Mouse (Mus musculus): ENCODE measurements around the gene Atg2a.
"Not testable (repeated sequence)": the region's sequence is repeated elsewhere in the genome, so short reads cannot be mapped to it uniquely, and the experiment has no call there.

Gene Atg2a

DNA sequence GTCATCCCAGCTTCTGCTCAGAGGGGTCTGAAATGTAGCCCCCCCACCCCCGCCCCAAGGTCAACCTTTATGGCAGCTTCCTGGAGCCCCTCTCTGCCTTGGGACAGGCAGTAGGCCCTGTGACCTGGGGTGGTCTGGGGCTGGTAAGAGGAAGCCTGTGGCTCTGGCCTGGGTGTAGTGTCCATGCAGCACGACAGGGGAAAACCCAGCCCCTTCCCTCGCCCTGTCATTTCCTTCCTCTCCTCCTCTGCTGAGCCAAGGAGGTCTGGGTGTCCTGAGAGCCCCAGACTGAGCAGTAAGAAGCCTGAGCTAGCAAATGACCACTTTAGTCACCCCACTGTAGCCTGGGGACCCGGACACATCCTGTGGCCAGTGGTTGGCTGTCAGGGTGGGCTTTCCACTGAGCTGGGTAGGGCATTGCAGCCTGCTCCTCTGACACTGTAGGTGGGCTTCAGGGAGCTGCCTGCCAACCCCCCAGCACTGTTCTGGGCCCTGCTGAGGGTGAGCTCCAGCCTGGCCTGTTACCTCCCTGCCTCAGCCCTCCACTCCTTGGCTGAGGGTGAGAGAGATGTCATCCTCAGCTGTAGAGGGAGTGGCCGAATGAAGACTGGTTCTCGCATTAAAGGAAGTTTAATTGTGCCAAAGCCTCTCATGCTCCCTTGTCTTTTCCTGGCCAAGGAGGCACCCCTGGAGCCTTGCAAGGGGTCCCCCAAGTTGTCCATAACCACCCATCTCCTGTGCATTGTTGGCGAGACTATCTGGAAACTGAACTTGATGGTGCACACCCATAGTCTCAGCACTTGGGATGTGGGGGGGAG, 58.2 kb downstream of the Atg2a start:
- peak; percentile 12 for DNase-seq

DNA sequence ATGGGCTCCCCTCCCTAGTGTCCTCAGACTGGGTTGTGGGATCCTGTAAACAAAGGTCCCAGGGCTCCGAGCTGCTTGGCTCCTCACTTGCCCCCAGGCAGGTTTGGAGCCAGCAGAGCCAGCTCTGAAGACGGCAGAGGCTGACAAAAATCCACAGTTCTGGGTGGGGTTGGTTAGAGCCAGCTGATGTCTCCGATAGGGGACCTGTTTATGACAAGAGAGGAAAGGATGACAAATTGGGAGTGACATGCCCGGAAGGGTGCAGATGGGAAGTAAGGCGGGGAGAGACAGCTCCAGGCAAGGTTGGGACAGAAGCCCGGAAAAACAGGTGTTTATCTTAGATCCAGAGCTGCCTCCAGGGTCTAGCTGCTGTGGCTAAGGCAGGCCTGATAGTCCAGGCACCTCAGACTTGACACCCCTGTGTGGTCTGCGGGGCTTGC, 59.0 kb downstream of the Atg2a start:
- DNase-seq = peak; percentile 22

DNA sequence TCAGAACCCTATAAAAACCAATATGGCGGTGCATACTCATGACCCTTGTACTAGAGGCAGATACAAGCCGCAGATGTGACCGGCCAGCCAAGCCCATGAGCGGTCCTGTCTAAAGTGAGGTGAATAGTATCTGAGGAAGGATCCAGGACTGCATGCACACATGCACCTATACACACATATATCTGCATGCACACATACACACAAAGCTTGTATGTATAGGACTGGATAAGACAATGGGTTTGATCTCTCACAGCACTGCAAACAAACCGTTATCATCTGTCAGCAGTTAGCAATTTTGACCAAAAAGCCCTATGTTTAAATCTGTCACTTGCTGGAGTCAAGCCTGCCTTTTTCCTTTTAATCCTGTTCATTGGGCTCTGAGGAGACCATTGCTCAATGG, 60.6 kb downstream of the Atg2a start:
- no peak for DNase-seq

DNA sequence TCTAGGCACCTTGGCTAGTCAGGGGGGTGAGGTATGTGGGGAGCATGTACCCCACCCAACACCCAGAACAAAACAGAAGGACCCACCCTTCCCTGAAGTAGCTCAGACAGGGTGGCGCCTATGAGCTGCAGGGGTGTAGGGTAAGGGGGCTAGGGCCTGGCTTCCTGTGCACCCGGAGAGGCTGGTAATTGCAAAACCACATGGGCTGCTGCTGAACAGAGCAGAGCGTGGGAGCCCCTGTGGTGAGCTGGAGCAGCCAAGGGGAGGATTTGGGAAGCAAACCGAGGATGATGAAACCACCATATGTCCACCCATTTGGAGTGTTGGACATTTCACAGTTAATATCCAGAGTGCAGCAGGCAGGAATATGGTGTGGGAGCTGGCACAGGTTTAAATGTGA, 61.1 kb downstream of the Atg2a start:
- no peak for DNase-seq

DNA sequence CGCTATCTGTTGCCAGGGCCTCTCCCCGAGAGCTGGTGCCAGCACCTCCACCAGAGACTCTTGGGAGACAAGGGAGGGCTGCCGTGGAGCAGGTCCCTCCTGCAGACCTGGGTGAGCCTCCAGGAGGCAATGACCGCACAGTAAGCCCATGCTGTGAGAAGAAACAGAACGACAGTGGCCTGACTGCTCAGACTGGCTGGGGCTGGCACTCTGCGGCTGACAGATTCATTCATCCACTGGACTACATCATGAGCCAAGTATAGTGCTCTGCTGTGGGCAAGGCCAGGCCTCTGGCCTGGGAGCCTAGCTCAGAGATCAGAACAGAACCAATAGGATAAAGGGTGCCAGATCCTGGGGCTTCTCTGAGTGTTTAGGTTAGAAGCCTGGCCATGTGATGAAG, 62.4 kb downstream of the Atg2a start:
- DNase-seq = peak; percentile 12

DNA sequence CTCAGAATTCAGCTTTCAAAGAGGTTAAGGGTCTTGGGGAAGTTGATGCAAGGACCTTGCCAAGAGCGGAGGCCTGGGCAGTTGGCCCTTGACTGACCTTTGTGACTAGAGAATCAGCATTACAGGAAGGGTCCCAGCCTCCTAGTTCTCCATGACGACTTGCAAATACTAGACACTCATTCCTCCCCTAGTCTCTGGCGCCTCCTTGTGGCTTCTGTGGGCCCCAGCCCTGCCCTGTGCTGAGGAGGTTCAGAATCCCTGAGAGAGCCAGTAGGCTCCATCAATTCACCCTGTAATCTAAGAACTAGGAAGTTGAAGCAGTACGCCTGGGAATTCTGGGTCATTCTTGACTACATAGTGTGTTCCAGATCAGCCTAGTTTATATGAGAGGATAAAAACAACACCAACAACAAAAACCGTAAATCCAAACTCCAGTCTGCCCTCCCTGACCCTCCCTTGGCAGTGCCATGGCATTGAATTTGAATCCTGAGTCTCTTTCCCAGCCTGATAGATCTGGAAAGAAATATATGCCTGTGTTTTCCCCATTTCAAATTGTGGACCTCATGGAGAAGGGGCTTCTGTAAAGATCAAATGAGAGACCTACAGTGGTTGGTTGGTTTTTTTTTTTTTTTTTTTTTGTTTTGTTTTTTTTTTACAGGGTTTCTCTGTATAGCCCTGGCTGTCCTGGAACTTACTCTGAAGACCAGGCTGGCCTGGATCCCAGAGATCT, 63.5 kb downstream of the Atg2a start:
- DNase-seq = peak; percentile 92

DNA sequence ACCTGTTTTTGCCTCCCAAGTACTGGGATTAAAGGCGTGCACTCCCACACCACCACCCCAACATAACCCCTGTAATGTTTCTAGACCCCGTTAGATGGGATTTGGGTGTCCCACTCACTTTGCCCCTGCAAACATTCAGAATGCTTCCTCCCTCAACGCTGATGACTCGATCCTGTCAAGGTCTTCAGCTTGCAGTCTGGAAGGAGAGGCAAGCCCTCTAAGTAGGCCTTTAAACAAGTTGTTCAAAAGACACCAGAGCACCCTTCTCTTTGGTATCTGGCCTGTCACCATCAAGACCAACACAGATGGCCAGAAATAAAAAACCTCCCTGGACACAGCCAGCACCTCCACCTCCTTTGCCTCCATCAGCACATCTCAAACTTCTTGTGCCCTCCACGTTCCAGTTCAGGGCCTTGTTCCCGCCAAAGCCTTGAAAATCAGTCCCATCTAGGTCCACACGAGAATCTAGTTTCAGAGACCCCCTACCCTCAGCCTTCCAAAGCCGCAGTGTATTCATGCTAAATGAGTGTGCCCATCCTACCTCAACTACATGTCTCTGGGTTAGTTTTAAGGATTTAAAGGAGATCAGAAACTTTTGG, 64.1 kb downstream of the Atg2a start:
- DNase-seq = no peak

DNA sequence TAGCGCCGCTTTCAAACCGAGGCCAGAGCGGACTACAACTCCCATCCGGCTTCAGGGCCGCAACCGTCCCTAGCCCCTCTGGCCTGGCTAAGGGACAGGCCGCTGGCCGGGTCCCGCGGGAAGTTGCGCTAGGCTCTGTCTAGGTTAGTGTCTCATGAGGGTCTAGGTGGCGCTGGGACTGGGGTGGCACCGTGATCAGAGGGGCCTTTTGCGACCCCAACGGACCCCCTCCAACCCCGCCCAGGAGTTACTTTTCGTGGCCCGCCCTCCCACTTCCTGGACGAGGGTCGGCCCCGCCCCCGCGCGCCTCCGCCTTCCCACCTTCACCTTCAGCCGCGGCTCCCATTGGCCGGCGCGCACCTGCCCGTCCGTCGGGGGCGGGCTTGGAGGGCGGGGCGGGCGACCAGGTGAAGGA, 64.7 kb downstream of the Atg2a start, which contains the start of gene Cdc42bpg:
Gene Cdc42bpg, plus strand, starts transcription at position 320 of the 415 bp plus-strand sequence.
- peak; percentile 97 for DNase-seq

DNA sequence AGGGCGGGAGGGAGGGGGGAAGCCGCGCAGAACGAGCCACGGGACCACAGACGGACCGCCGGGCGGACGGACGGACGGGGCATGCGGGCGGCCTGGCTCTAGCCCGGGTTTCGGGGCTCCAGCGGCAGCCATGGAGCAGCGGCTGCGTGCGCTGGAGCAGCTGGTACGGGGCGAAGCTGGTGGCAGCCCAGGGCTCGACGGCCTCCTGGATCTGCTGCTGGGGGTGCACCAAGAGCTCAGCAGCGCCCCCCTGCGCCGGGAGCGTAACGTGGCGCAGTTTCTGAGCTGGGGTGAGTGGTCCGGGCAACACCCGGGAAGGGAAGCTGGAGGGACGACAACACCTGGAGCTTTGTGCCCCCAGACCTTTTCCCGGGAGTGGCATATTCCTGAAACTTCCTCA, 65.1 kb downstream of the Atg2a start:
- DNase-seq = peak; percentile 87

DNA sequence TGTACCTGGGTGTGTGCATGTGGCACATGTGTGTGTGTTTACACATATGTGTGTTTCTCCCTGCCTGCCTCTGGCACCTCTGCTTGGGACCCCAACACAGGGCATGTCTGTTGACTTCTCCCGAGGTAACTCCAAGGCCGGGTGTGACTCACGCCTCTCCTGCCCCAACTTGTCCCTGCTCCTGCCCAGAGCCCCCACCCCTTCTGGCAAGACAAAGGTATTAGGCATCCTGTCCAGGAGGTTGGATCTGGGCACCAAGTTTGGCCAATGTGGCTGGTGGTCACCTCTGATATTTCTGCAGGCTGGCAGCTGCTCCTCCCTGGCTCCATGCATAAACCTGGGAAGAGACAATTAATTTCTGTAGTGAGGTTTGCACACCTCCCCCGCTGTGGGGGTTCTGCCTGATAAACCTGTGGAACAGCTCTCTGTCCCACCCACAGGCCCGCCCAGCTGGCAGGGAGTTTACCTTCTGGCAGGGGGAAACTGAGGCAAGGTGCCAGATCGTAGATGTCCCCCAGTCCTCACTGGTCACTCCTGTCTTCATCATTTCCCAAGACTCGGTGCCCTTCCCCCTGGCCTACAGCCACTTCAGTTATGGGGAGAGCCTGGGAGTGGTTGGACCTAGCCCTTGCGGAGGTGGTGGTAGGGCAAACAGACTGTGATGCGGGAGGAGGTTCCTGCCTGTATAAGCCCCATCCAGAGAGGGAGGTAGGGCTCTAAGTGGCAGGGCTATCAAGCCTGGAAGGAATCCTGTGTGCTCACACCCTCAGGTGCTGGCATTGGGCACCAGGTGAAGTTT, 66.5 kb downstream of the Atg2a start:
- no peak for DNase-seq

DNA sequence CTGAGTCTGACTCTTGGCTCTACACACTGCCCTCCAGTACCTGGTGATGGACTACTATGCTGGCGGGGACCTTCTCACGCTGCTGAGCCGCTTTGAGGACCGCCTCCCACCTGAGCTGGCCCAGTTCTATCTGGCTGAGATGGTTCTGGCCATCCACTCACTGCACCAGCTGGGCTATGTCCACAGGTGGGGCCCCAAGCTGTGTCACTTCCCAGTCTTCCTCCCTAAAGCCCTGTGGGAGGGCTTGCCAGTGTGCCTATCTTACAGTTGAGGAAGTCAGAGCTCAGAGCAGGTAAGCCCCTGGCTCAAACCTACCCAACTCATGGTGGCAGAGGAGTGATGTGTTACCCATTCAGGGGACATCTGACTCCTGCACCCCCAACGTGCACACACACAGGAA, 68.7 kb downstream of the Atg2a start:
- DNase-seq = no peak

DNA sequence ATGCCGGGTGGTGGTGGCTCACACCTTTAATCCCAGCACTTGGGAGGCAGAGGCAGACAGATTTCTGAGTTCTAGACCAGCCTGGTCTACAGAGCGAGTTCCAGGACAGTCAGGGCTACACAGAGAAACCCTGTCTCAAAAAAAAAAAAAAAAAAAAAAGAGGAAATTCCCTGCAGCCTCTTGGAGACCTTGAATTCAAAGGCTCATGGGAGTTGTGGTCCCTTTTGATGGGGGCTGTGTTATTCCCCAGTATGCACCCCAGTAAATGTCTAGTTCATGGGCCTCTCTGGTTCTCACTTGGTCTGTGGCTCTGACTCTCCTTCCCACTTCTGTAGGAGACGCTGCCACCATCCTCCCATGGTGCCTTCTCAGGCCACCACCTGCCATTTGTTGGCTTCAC, 70.3 kb downstream of the Atg2a start:
- not testable (repeated sequence) for DNase-seq
